Mouse (Mus musculus): ENCODE measurements around the gene Olfr1314.

- TF ChIP-seq POLR2A (IDR thresholded peaks at IDR 0.05; ENCODE audit: insufficient read length, low read depth): no peak
- no peak for TF ChIP-seq E2F4 (IDR thresholded peaks at IDR 0.05; ENCODE audit: insufficient read depth)
- no peak for TF ChIP-seq POLR2AphosphoS2 (IDR thresholded peaks at IDR 0.05; ENCODE audit: insufficient read length, low read depth)
- TF ChIP-seq MYOD1 (IDR thresholded peaks at IDR 0.05; ENCODE audit: control insufficient read depth in 1 of 3, insufficient read length in 2 of 3, low read depth in 2 of 3): no peak
- no peak for TF ChIP-seq USF1 (IDR thresholded peaks at IDR 0.05; ENCODE audit: low read depth)
- TF ChIP-seq MYOG (IDR thresholded peaks at IDR 0.05; ENCODE audit: control insufficient read depth in 1 of 3, insufficient read depth in 1 of 3, insufficient read length in 2 of 3, low read depth in 2 of 3): no peak
- no peak for TF ChIP-seq MAX (IDR thresholded peaks at IDR 0.05; ENCODE audit: low read depth)
Measured at GRCm38 (mm10) chr2:112115340-112115739, 18.8 kb upstream of the Olfr1314 start, which contains the start of gene Olfr1315-ps1.
